Mouse (Mus musculus) right cerebral cortex, postnatal 25 days (tissue): ENCODE data around the gene Tmc4.
"Not testable (repeated sequence)": the region's sequence is repeated elsewhere in the genome, so short reads cannot be mapped to it uniquely, and the experiment has no call there.

Source experiments
- DNase-seq: peaks from one replicate; pipeline ENCODE4 v3.0.0; 2022

The Tmc4 gene

DNA sequence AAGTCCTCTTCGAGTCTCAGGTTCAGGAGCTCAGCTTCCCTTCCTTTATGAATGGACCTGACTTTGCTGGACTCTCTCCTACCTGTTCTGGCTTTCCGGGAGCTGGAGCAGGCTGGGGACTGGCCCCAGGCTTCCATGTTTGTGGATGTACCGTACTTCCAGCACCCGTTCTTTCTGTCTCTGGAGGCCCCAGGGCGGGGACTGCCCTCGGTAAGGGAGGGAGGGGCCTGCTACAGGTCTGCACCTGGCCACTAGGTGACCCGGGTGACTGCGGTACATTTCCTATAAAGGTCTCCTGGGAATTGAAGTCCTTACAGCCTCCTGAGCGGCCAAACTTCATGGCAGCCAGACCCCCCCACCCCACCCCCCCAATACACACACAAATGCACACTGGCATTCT is at the start of gene Tmc4:
TSS of gene Tmc4 (minus strand) at position 212 of the 400 bp plus-strand sequence.
- DNase-seq: no peak

DNA sequence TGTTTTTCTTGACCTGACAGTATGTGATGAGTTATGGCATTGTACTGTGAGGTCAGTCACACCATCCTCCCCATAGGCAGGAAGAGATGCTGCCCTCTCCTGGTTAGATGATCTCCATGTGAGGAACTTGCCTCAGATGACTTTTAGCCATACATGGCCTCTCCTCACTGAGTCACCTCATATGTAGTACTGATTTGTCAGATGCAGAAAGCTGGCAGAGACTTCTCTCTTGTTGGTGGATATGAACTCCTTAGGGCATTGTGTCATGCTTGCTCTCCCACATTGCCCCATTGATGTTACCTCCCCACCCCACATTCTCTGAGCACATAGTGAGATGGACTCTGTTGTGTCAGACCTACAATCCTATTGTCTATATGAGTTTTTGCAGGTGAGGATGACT is 48.1 kb upstream of the Tmc4 start:
- DNase-seq: not testable (repeated sequence)

DNA sequence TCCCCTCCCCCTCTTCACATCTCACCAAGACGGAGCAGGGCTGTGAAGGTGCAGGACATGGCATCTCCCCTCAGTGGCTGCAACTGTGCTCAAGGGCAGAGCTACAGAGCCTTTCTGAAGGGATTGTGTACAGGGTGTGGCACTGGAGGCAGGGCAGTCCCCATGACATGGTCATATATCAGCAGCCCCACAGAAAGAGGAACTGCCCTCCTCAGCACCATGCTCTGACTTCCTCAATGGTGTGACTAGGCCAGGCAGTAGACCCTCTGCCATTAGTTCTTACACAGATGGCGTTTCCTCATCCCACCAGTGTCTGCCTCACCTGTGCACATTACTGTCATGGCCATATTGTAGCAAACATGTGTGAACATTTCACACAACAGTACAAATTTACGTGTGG is 42.9 kb upstream of the Tmc4 start, which contains the start of gene Pirb:
TSS of gene Pirb (minus strand) at position 124 of the 400 bp plus-strand sequence.
- not testable (repeated sequence) for DNase-seq

DNA sequence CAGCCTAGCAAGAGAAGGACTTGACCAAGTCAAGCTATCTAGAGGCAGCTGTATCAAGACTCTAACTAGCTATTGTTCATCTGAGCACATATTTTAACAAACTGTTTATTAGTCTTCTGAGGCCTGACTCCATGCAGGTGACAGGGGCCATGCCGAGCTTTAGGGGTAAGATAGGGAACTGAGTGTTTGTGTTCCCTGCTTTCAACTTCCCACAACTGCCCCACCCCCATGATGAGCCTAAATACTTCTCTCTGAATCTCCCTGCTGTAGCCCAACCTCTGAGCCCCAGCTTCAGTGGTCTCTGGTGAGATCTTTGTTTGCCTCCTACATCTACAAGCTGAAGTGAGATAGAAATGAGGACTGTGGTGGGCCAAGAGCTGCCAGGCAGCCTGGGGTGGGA is 37.9 kb upstream of the Tmc4 start:
- DNase-seq: no peak

DNA sequence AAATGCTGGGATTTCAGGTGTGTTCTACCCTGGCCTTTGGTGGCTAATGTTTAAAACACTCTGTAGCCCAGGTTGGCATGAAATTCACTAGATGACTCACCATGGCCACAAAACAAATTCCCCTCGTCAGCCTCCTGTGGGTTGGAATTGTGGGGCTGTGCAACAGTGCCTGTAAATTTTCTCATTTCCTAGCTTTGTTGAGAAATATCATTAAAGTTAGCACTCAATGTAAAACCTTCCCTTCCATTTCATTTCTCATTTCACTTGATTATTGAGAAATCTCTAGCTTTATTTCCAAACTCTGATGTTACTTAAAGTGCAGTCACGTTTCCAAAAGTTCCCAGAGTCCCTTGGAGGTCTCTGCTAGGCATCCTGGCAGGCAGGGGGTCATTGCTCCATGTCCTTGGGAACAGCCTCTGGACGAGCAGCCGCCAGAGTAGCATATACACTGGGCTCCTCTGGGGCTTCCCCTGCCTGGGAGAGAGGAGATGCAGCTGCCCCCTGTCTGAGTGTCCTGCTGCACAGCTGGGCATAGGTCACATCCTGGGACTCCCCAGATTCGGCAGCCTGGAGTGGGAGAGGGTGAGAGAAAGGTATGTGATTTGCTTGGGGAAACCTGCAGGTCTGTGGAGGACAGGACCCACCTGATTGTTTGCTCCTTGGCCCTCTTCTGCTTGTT is 35.0 kb upstream of the Tmc4 start:
- no peak for DNase-seq

DNA sequence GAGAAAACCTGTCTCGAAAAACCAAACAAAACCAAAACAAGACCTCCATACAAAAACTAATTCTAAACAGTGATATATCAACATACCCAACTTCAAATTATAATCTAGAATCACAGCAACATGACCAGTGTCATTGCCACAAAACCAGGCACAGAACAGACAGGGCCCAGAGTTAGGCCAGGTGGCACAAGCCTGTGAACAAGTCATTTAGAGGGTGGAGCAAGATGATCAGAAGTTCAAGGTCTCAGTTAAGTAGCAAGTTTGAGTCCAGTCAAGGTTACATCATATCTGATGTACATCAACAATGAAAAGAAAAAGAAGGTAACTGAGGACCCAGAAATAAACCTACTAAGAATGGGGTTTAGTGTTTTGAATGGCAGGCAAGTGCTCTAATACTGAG is 31.6 kb upstream of the Tmc4 start:
- no peak for DNase-seq

DNA sequence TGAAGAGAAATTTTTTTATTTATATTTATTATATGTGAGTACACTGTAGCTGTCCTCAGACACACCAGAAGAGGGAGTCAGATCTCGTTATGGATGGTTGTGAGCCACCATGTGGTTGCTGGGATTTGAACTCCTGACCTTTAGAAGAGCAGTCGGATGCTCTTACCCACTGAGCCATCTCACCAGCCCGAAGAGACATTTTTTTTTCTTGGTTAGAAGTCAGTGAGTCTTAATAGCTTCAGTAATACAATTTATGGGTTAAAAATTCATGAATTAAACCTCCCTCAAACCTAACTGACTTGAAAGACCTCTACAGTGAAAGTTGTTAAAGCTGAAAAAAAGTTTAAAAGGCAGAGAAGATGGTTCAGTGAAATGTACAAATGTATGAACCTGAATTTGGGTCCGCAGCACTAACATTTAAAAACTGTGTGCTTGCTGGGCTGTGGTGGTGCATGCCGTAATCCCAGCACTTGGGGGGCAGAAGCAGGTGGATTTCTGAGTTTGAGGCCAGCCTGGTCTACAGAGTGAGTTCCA is 31.2 kb upstream of the Tmc4 start:
- not testable (repeated sequence) for DNase-seq

DNA sequence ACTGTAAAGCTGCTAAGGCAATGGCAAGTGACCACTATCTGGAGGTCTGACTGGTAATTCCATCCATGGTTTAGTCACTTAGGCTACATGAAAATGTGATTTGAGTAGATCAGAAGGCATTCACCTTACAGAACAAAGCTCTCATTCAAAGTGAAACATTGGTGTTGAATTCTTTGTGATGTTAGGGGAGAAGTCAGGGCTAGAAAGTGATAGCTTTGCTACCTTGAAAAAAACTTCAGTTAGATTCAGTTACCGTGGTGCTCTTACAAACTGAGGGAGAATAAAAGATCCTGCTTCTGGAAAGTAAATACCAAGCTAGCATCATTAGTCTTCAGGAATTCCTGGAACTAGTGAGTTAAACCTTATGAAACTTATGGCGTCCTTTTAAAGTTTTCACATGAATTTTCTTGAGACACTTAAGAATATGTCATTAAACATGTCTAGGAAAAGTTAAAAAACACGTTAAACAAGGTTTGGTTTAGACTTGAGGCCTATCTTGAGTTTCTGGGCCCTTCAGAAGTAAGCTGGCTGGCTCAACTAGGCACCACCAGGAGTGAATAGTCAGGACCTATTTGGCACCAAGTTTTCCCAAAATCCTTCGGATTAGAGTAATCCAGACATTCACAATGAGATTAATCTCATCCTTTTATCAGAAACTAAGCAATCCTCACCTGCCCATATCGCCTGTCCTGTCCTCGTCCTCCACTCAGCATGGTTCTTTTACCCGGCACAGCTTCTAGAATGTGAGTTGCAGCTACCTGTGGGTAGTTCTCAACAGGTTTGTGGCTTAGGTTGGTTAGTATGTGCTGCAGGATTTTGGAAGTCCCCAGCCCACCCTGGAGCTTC is 30.4 kb upstream of the Tmc4 start:
- DNase-seq: no peak

DNA sequence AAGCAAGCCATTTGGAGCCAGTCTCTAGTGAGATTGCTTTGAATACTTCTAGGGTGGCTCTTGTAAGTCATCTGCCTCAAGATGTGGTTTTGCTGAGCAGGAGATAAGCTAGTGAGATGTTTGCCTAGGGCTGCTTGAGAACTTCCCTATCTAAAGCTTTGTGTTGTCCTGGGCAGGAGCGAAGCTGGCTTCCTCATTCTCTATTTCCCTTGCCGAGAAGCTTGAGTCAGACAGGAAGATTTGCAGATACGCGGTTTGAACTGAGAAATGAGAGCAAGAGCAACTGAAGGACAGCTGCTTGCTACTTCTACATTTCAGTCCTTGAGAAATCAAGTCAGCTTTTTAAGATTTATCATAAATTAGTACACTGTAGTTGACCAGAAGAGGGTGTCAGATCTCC is 29.7 kb upstream of the Tmc4 start:
- DNase-seq: no peak

DNA sequence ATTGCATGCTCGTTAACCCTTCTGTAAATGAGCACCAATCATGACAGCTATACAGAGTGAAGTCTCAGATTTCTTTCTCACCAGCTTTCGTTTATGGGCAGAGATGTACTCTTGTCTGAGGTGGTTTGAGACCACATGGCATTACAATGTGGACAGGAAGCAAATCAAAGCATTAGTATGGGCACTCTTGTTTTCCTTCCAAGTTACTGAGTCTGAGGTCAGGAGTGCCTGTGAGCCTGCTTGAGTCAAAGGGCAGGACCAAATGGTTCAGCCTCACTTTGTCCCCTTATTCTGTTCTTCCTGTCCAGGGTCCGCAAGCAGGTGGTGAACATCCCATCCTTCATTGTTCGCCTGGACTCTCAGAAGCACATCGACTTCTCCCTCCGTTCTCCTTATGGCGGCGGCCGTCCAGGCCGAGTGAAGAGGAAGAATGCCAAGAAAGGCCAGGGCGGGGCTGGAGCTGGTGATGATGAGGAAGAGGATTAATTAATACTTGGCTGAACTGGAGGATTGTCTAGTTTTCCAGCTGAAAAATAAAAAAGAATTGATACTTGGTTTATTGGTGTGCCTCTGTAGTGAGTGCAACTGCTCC is 29.1 kb upstream of the Tmc4 start:
- DNase-seq: no peak

DNA sequence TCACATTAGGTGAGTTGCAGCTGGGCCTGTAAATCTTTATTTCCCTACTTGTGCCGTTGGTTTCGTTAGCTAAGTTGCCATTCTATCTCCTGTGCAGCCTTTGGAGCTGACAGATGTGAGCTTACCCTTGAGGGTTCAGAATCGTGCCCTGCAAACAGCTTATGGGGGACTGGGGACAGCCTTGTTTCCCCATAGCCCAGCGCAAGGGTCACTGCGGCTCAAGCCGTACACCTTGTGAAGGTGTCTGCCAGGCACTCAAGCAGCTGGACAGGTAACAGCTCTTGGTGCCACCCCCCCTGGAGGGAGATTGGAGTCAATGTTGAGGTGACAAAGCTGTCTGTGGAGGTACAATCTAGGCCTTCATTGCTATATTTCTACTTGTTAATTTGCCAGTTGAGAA is 28.6 kb upstream of the Tmc4 start:
- DNase-seq: no peak

DNA sequence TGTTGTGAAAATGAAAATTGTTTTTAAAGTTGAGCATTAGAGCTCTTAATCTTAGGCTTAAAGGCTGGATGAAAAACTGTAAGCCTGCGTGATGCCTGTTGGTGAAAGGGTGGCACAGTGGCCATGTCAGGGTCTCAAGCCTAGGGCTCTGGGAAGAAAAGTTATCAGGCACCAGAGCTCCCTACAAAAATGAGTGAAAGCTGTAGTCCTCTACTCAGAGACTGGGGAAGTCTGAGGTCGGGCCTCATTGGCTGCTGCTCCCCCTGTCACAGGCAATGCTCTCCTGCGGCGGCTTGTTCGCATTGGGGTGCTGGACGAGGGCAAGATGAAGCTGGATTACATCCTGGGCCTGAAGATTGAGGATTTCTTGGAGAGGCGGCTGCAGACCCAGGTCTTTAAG is 28.1 kb upstream of the Tmc4 start:
- DNase-seq: not testable (repeated sequence)

DNA sequence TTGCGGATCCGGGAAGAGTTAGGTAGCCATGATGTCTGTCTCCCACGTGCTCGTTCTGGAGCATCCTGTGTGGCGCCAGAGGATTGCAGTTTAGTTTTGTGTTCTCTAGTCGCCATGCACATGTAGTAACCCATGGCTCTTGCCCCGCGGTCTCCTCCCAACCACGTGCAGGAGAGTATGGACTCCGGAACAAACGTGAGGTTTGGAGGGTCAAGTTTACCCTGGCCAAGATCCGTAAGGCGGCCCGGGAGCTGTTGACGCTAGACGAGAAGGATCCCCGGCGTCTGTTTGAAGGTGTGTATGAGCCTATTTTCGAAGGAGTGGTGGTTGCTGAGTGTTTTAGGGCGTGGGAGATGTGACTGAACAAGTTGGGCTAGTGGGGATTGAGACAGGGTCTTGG is 27.1 kb upstream of the Tmc4 start:
- no peak for DNase-seq

DNA sequence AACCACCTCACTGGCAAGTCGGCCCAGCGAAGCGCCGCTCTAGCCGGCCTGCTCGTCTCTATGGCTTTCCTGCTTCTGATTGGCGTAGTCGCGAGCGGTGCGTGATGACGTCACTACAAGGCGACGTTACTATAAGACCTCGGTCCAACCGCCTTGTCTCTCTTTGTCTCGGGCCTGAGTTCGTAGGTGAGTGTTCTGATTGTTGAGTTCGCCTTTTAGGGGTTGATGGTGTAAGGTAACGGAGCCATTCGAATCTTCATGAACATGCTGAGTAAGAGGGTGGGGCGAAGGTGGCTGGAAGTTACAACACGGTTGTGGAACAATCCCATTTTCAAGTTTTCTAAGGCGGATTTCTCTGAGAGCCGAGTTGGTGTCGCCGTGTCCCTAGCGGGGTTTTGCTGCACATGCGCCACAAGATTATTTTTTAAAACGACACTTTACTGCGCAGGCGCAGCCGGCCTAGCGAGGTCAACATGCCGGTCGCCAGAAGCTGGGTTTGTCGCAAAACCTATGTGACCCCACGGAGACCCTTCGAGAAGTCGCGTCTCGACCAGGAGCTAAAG is 26.6 kb upstream of the Tmc4 start, which contains the start of gene Rps9:
TSS of gene Rps9 (plus strand) at position 115 of the 563 bp plus-strand sequence.
- DNase-seq: peak; percentile 96

DNA sequence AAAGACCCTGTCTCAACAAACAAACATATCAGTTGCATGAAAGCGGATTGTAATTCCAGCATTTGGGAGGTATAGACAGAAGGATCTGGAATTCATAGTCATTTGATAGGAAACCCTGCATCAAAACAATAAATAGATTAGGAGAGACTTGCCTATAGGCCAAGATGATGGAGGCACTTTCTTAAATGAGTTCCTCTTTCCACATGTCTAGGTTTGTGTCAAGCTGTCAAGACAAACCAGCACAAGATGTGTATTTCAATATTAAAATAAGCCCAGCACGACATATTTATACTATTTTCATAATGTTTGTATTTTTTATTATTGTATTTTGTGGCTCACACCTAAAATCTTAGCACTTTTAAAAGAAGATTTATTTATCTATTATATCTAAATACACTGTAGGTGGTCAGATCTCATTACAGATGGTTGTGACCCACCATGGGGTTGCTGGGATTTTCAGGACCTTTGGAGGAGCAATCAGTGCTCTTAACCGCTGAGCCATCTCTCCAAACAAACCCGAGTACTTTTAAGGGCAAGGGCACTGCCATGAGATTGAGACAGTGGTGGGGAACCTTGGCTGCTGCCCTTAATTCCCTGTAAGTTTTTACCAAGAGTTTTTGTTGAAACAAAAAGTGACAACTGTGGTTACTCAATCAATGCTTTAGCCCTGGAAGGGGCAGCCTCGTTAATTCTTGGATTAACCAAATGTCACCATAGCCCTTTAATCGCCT is 26.0 kb upstream of the Tmc4 start:
- no peak for DNase-seq

DNA sequence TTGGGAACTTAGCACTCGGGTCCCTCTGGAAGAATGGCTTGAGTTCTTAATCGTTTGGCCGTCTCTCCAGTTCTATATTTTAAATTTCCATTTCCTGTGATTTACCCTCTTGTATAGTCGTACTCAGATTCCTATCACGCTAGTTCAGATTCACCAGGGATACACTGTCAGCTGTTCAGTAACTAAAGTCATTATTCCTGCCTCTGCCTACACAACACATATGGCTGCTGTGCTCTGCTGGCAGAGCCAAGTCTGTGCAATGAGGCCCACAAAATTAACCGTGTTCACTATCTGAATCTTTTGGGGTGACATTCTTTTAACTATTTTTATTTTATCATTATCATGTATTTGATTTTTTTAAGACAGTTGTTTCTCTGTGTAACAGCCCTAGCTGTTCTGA is 21.1 kb upstream of the Tmc4 start:
- DNase-seq: no peak

DNA sequence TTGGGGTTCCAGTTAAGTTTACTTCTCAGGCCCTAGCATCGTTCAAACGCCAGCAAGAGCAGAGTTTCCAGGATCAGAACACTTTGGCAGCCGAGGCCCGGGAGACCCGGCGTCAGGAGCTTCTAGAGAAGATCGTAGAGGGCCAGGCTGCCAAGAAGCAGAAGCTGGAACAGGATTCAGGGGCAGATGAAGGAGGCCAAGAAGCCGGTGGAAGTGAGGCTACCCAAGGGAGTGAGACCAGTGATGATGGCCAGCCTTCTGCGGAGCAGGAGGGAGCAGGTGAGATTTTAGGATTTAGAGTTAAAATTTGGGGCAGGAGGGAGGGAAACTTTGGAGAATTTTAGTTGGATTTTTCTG is 17.6 kb upstream of the Tmc4 start:
- DNase-seq: peak; percentile 17

DNA sequence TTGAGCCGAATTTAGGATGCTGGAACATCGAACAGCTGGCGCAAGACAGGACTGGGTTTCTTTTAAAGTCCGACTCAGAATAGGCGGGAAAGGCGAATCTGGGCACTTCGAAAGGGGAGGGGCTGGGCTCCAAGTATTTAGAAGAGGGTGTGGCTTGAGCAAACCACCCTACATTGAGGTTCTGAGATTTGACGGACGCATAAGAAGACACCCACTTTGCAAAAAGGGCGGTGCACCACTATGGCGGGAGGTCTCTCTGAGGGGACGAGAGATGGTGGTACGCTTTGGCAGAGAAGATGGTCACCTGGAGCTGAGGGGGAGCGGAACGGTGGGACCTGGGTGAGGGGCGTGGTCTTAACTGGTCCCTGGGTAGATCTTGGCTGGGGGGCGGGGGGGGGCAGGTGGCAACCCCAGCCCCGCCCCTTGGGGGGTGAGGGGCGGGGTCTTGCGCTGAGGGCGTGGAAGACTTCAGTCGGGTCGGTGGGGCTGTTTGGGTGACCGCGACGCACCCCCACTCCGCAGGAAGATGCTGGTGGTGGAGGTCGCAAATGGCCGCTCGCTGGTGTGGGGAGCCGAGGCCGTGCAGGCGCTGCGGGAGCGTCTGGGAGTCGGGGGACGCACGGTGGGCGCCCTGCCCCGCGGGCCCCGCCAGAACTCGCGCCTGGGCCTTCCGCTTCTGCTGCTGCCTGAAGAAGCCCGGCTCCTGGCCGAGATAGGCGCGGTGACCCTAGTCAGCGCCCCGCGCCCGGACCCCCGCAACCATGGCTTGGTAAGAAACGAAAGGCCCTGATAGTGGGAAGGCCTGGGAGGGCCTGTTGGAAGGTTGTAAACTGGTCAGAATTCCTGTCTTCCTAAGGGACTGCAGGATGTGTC is 17.0 kb upstream of the Tmc4 start:
- DNase-seq: peak; percentile 43

DNA sequence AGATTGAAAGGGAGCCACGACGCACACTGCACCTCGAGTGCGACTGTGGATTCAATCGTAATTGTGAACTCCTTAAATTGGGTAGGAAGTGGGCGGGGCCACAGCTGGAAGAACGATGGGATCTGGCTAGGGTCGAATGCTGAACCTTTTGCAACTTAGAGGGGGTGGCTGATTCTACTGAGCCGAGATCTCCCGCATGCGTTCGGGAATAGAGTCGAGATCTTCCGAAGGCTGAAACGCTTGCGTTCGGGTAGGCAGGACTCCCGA is 16.4 kb upstream of the Tmc4 start:
- DNase-seq: no peak

DNA sequence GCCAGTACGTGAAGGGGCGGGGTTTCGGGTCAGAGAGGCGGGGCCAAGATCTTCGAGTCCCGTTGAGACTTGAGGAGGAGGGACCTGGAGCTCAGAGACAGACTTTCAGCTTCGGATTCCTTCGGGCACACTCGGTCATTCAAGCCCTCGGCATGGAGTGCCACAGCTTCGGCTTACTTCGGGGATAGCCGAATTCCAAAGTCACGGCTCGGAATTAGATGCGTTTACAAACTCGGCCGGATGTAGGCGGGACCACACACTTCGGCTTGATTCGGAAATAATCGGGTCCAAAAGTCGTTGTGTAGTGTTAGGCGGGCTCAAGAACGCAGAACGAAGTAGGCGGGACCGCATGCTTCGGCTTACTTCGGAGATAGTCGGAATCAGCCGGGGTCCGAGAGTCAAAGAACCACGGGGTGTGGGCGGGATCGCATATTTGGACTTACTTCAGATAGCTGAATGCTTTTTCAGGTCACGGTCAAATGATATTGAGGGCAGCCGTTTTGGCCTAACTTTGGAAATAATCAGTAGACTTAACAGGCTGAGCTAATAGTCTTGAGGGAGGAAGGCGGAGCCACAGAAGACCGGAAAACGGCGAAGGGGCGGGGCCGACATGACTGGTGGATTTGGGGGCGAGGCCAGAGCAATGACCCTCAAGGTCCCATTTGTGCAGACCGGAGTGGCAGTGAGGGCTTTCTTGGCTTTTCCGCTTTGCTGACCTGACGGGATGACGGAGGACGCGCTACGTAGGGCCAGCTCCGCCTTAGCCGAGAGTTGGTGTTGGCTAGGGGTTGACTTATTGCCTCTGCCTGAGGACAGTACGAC is 15.8 kb upstream of the Tmc4 start, which contains the start of gene Mboat7:
TSS of gene Mboat7 (minus strand) at position 537 of the 822 bp plus-strand sequence.
- peak; percentile 95 for DNase-seq
